Mouse (Mus musculus) cerebellum, adult 2 months (tissue): Measurements from ENCODE around the gene Ccin. TPM values are rescaled to one million over a fixed set of nuclear protein-coding genes. Genes with fewer than 3 reads are reported as not detected.

Source experiments
- DNase-seq, 2 experiments: peaks; one replicate each; pipeline ENCODE4 v3.0.0; 2021
- H3K27ac ChIP-seq: fragments of 200-500 bp; 2 replicates; pipeline ENCODE4 v1.5.1; 2012; ENCODE audit warnings: low read length, control low read depth, inconsistent platforms; ENCODE audit not compliant: insufficient read depth
- H3K27me3 ChIP-seq: fragments of 200-500 bp; 2 replicates; pipeline ENCODE4 v1.6.1; 2012; ENCODE audit warnings: inconsistent platforms, mild to moderate bottlenecking, low read length, moderate library complexity; ENCODE audit not compliant: control insufficient read depth, insufficient read depth
- H3K4me1 ChIP-seq: fragments of 200-500 bp; 2 replicates; pipeline ENCODE4 v1.6.1; 2011; ENCODE audit warnings: low read length; ENCODE audit not compliant: control insufficient read depth, insufficient read depth
- H3K4me3 ChIP-seq: fragments of 200-500 bp; replicated peaks from 2 replicates; pipeline ENCODE3; 2011; ENCODE audit warnings: mild to moderate bottlenecking, low read depth, low read length, control low read depth; ENCODE audit not compliant: insufficient read depth
- CTCF ChIP-seq: fragments of 200-500 bp; IDR thresholded peaks from 2 replicates; pipeline ENCODE4 v1.5.1; 2011; ENCODE audit warnings: low read depth, mild to moderate bottlenecking, control low read depth, low read length, moderate library complexity, borderline replicate concordance; ENCODE audit not compliant: insufficient read depth
- POLR2A ChIP-seq: fragments of 200-500 bp; IDR thresholded peaks from 2 replicates; pipeline ENCODE4 v1.6.1; 2011; ENCODE audit warnings: low read length, control low read depth, borderline replicate concordance; ENCODE audit not compliant: insufficient read depth
- WGBS: fragments of 180-500 bp; shearing (Covaris S2); methylation state at CpG from one replicate; pipeline ENCODE4 v1.1.7; 2018; 5-methylcytosine and 5-hydroxymethylcytosine counted together
- polyA plus RNA-seq: library from polyadenylated mRNA; depleted of rRNA; stranded (reverse); fragments of >200 nt; gene quantifications from 2 replicates; pipeline ENCODE4 v1.2.3, GENCODE M21; 2012; rRNA removed

The Ccin gene
- polyA plus RNA-seq, result not detected in 2 replicates

DNA sequence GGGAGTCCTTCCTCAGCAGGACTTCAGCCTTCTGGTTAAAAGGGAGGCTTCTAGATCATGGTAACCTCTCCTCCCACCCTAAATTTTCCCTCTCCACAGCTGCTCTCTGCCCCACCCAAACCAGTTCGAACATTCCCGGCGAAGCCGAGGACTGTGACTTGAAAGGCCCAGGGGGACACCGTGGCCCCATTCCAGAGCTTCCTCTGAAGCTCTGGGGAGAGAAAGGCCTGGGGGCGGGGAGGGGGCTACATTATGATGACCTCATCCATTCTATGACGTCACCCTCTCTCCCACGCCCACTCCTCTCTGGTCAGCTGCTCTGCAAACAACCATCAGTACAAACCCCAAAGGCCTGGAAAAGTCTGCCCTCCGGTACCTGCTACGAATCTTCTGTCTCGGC, at the start of gene Ccin:
Gene Ccin (plus strand): TSS at position 303 of the 400 bp plus-strand sequence.
- no peak for DNase-seq
- H3K27ac ChIP-seq, result no peak within 1 kb of the TSS
- peak within 1 kb of the TSS; percentile 16 for H3K4me3 ChIP-seq
- no peaks in the 10 kb centered on the region for H3K4me1 ChIP-seq
- H3K27me3 ChIP-seq, result no peaks in the 10 kb centered on the region
- WGBS, result 74% methylated on average over 11 of the region's 11 CpGs
- TF ChIP-seq CTCF, result no peak
- no peak for TF ChIP-seq POLR2A

GRCm38 (mm10) chr4:43936186-43936585, 47.1 kb upstream of the Ccin start:
- no peak overlapping the region for H3K4me3 ChIP-seq
- H3K27ac ChIP-seq, result no peak overlapping the region
- no peaks in the 10 kb centered on the region for H3K4me1 ChIP-seq
- 89% methylated on average over 4 of the region's 4 CpGs for WGBS
- no peaks in the 10 kb centered on the region for H3K27me3 ChIP-seq
- TF ChIP-seq CTCF, result no peak
- TF ChIP-seq POLR2A, result no peak
- DNase-seq, result no peak

GRCm38 (mm10) chr4:43936749-43937674, 46.3 kb upstream of the Ccin start:
- no peak overlapping the region for H3K27ac ChIP-seq
- no peak overlapping the region for H3K4me3 ChIP-seq
- WGBS, result 78% methylated on average over 14 of the region's 14 CpGs
- TF ChIP-seq POLR2A (no peak), CTCF (no peak)
- DNase-seq, result no peak
- H3K4me1 ChIP-seq, result no peaks in the 10 kb centered on the region
- H3K27me3 ChIP-seq, result no peaks in the 10 kb centered on the region

- Histone ChIP-seq H3K27me3 (no peaks in the 10 kb centered on the region), H3K27ac (no peak overlapping the region), H3K4me1 (no peaks in the 10 kb centered on the region), H3K4me3 (no peak overlapping the region)
- no peak for TF ChIP-seq POLR2A
- no peak for TF ChIP-seq CTCF
- 85% methylated on average over 5 of the region's 5 CpGs for WGBS
- DNase-seq, result no peak
Measured at GRCm38 (mm10) chr4:43941315-43941714, 42.0 kb upstream of the Ccin start.

GRCm38 (mm10) chr4:43942421-43942820, 40.9 kb upstream of the Ccin start:
- 89% methylated on average over 8 of the region's 8 CpGs for whole genome bisulfite sequencing
- Histone ChIP-seq H3K4me3 (no peak overlapping the region), H3K4me1 (no peaks in the 10 kb centered on the region), H3K27ac (no peak overlapping the region), H3K27me3 (no peaks in the 10 kb centered on the region)
- DNase-seq, result no peak
- TF ChIP-seq POLR2A (no peak), CTCF (no peak)

DNA sequence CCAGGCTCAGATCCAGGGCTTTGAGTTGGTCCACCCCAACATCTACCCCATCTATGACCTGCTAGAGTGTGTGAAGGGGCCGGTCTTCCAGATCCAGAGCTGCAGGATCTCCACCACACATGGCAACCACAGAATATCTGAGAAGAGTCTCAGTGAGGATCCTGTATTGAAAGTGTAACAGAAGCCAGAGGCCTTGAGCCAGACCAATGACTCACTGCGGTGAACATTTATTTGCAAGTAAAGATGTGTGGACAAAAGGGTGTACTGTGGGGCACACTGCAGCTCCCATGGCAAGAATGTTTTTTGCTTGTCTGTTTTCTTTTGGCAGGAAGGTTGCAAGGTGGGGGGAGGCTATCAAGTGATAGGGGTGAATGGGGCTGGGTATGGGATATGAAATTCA, 35.7 kb upstream of the Ccin start:
- no peak for DNase-seq
- H3K27ac ChIP-seq, result no peak overlapping the region
- WGBS, result 91% methylated on average over 2 of the region's 2 CpGs

GRCm38 (mm10) chr4:43957292-43957845, 25.9 kb upstream of the Ccin start, which contains the start of gene Glipr2:
Gene Glipr2 (plus strand): TSS chr4:43957401.
- no peak within 1 kb of the TSS for H3K27ac ChIP-seq
- no peaks in the 10 kb centered on the region for H3K4me1 ChIP-seq
- H3K4me3 ChIP-seq, result no peak within 1 kb of the TSS
- H3K27me3 ChIP-seq, result peaks cover 1% of the 10 kb centered on the region; the same call in 1 of the 2 replicates
- DNase-seq, result peak; percentile 9 to 28
- TF ChIP-seq POLR2A, result no peak
- TF ChIP-seq CTCF, result peak; percentile 45; the same call in 1 of the 2 replicates
- WGBS, result under 1% methylated on average over 45 of the region's 45 CpGs

More for the DNA sequence above, 35.7 kb upstream of the Ccin start:
- H3K27me3 ChIP-seq, result no peaks in the 10 kb centered on the region
- no peak overlapping the region for H3K4me3 ChIP-seq
- no peaks in the 10 kb centered on the region for H3K4me1 ChIP-seq
- TF ChIP-seq POLR2A (no peak), CTCF (no peak)
